Mouse (Mus musculus) ES-Bruce4 (cell line): ENCODE measurements around the gene Gm10197. TPM values are rescaled to one million over a fixed set of nuclear protein-coding genes. Genes with fewer than 3 reads are reported as not detected.
A peak's percentile ranks its signal among the peaks of the same experiment; 100 is the strongest.

Experiments
- H3K27ac ChIP-seq: 2 replicates; pipeline ENCODE4 v1.5.1; 2012; ENCODE audit warnings: low read length, inconsistent platforms; ENCODE audit not compliant: insufficient read depth
- H3K27me3 ChIP-seq: 2 replicates; pipeline ENCODE4 v1.6.1; 2012; ENCODE audit warnings: mild to moderate bottlenecking, low read length, inconsistent platforms; ENCODE audit not compliant: control insufficient read depth, poor library complexity, insufficient read depth, severe bottlenecking
- H3K36me3 ChIP-seq: 2 replicates; pipeline ENCODE4 v1.6.1; 2012; ENCODE audit warnings: inconsistent platforms, mild to moderate bottlenecking, low read length, moderate library complexity; ENCODE audit not compliant: control insufficient read depth, poor library complexity, insufficient read depth, severe bottlenecking
- H3K4me1 ChIP-seq: one replicate; pipeline ENCODE4 v1.8.1; 2011; ENCODE audit warnings: low read length; ENCODE audit not compliant: control insufficient read depth, insufficient read depth
- H3K4me3 ChIP-seq: 2 replicates; pipeline ENCODE4 v1.5.1; 2011; ENCODE audit warnings: low read depth, mild to moderate bottlenecking, low read length
- H3K9ac ChIP-seq: 2 replicates; pipeline ENCODE4 v1.6.1; 2012; ENCODE audit warnings: low read depth, mild to moderate bottlenecking, inconsistent platforms; ENCODE audit not compliant: poor library complexity, severe bottlenecking
- H3K9me3 ChIP-seq: replicated peaks from 2 replicates; pipeline ENCODE4 v1.6.1; 2012; ENCODE audit warnings: mild to moderate bottlenecking, low read length, inconsistent platforms; ENCODE audit not compliant: control insufficient read depth, poor library complexity, insufficient read depth, severe bottlenecking
- CTCF ChIP-seq: IDR thresholded peaks from one replicate; pipeline ENCODE4 v1.8.1; 2011; ENCODE audit warnings: low read depth, low read length
- EP300 ChIP-seq: IDR thresholded peaks from 2 replicates; pipeline ENCODE4 v1.6.1; 2011; ENCODE audit warnings: low read depth, low read length; ENCODE audit not compliant: insufficient read depth
- POLR2A ChIP-seq: IDR thresholded peaks from one replicate; pipeline ENCODE4 v1.8.1; 2011; ENCODE audit warnings: low read length; ENCODE audit not compliant: insufficient read depth
- polyA plus RNA-seq: library from polyadenylated mRNA; stranded (reverse); fragments of >200 nt; gene quantifications from 2 replicates; pipeline ENCODE4 v1.2.4, GENCODE M21; 2011; ENCODE audit warnings: low read depth; ENCODE audit not compliant: missing spikeins, insufficient read depth, insufficient read length

Gm10197 gene
- polyA plus RNA-seq = not detected in 2 replicates

- no peak for TF ChIP-seq CTCF
- Histone ChIP-seq H3K4me3 (no peak within 1 kb of the TSS), H3K27ac (no peak within 1 kb of the TSS), H3K4me1 (peaks cover 3% of the 10 kb centered on the region), H3K9ac (no peak within 1 kb of the TSS), H3K27me3 (no peaks in the 10 kb centered on the region), H3K36me3 (peaks cover 25% of the 10 kb centered on the region), H3K9me3 (no peaks in the 10 kb centered on the region)
These were observed at the start of gene Gm10197 for GRCm38 (mm10) chr19:53371666-53372065. Gm10197 (minus strand) TSS chr19:53371766.

GRCm38 (mm10) chr19:53420924-53421582, 49.5 kb upstream of the Gm10197 start:
- Histone ChIP-seq H3K4me3 (peak overlapping the region; percentile 73), H3K27me3 (no peaks in the 10 kb centered on the region), H3K27ac (peak overlapping the region; percentile 94), H3K36me3 (no peaks in the 10 kb centered on the region), H3K9me3 (no peaks in the 10 kb centered on the region), H3K9ac (peak overlapping the region; percentile 26), H3K4me1 (peaks cover 3% of the 10 kb centered on the region)
- TF ChIP-seq EP300 = 0 out of 2 replicates have a peak, but pooled peaks have one; percentile 40
- peak; percentile 24 for TF ChIP-seq POLR2A
- no peak for TF ChIP-seq CTCF

GRCm38 (mm10) chr19:53419834-53420233, 48.3 kb upstream of the Gm10197 start:
- Histone ChIP-seq H3K27me3 (no peaks in the 10 kb centered on the region), H3K9me3 (no peaks in the 10 kb centered on the region), H3K9ac (no peak overlapping the region), H3K27ac (no peak overlapping the region), H3K4me1 (peaks cover 5% of the 10 kb centered on the region), H3K4me3 (no peak overlapping the region), H3K36me3 (no peaks in the 10 kb centered on the region)
- TF ChIP-seq CTCF = peak; percentile 59
- TF ChIP-seq POLR2A = no peak
- no peak for TF ChIP-seq EP300

GRCm38 (mm10) chr19:53415198-53415597, 43.6 kb upstream of the Gm10197 start:
- Histone ChIP-seq H3K9ac (peak overlapping the region; percentile 37), H3K4me3 (peak overlapping the region; percentile 5; the same call in 1 of the 2 replicates), H3K36me3 (no peaks in the 10 kb centered on the region), H3K9me3 (no peaks in the 10 kb centered on the region), H3K27me3 (no peaks in the 10 kb centered on the region), H3K4me1 (peaks cover 9% of the 10 kb centered on the region), H3K27ac (no peak overlapping the region)
- no peak for TF ChIP-seq POLR2A
- no peak for TF ChIP-seq EP300
- no peak for TF ChIP-seq CTCF

- no peaks in the 10 kb centered on the region for H3K9me3 ChIP-seq
- no peaks in the 10 kb centered on the region for H3K27me3 ChIP-seq
- peak overlapping the region; percentile 41; the same call in 1 of the 2 replicates for H3K27ac ChIP-seq
- H3K36me3 ChIP-seq = no peaks in the 10 kb centered on the region
- H3K4me3 ChIP-seq = no peak overlapping the region
- H3K9ac ChIP-seq = no peak overlapping the region
- peaks cover 9% of the 10 kb centered on the region for H3K4me1 ChIP-seq
- TF ChIP-seq POLR2A = no peak
- TF ChIP-seq EP300 = no peak
- TF ChIP-seq CTCF = no peak
These were observed 43.1 kb upstream of the Gm10197 start for GRCm38 (mm10) chr19:53414650-53415049.

GRCm38 (mm10) chr19:53413617-53414380, 42.2 kb upstream of the Gm10197 start:
- Histone ChIP-seq H3K9me3 (no peaks in the 10 kb centered on the region), H3K4me3 (no peak overlapping the region), H3K4me1 (peaks cover 9% of the 10 kb centered on the region), H3K27ac (peak overlapping the region; percentile 59; the same call in 1 of the 2 replicates), H3K36me3 (no peaks in the 10 kb centered on the region), H3K9ac (no peak overlapping the region), H3K27me3 (no peaks in the 10 kb centered on the region)
- TF ChIP-seq CTCF (no peak), EP300 (no peak), POLR2A (no peak)
